Mouse (Mus musculus) thymus, postnatal 25 days (tissue): ENCODE data around the gene Fgd5.
"Not testable (repeated sequence)": the region's sequence is repeated elsewhere in the genome, so short reads cannot be mapped to it uniquely, and the experiment has no call there.

ENCODE experiments used
- DNase-seq: peaks from one replicate; pipeline ENCODE4 v3.0.0; 2022

The Fgd5 gene

DNA sequence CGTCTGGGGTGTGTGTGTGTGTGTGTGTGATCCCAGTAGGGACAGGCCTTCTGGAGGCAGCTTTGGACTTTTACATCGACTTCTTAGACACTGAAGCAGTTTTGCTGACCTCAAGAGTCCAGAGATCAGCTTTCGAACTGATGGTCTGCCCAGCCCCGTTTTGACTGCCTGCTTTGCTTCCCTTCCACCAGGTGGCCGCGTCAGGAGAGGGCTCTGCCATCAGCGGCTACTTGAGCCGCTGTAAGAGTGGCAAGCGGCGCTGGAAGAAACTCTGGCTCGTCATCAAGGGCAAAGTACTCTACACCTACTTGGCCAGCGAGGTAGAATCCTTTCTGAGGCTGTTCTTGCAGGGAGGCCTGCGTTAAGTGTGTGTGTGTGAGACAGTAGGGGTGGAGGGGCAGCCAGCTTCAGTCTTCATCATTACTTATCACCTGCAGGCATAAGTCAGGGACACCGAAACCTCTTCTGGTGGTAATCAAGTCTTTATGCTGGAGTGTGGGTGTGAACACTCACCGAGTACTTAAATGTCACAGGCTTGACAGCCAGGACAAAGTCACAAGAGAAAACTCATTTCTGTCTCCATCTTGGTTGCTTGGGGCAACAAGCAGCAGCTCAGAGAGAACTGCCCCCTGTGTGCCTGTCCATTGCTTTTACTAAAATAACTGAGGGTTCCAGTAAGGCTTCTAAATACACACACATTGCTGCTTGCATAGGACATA, 92.6 kb downstream of the Fgd5 start:
- no peak for DNase-seq

GRCm38 (mm10) chr6:92080730-92081129, 102.1 kb downstream of the Fgd5 start:
- no peak for DNase-seq

DNA sequence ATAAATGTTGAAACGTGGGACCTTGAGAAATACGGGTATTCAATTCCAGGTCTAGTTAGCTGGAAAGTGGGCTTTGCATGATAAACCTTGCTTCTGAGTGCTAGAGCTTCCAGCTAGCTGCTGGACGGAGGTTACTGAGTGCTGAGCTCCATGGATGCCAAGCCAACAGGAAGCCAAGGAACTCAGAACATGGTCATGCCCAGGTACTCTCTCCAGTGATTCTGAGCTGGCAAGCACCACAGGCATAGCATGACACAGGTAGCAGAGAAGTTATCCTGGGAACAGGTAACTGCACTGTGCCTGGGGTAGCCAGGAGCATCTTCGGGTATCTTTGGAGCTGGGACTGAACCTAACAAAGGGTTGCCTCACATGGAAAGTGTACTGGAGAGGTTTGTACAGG, 104.1 kb downstream of the Fgd5 start:
- no peak for DNase-seq

DNA sequence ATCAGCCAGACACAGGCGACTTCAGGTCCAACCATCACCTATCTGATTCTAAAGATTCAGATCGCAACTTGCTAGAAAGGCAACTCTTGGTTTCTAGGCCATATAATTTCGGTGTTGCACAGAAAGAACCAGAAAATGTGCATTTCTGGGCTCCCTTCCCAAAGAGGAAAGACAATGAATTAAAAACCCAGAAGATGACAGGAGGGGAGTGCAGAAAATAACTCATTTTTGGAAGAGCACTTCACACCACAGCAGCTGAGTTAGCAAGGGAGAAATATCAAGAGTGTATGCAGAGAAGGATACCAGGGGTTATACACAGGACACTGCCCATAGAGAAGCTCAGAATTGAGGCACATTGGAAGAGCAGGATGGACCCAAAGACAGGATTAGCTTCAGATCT, 106.3 kb downstream of the Fgd5 start:
- DNase-seq: no peak

DNA sequence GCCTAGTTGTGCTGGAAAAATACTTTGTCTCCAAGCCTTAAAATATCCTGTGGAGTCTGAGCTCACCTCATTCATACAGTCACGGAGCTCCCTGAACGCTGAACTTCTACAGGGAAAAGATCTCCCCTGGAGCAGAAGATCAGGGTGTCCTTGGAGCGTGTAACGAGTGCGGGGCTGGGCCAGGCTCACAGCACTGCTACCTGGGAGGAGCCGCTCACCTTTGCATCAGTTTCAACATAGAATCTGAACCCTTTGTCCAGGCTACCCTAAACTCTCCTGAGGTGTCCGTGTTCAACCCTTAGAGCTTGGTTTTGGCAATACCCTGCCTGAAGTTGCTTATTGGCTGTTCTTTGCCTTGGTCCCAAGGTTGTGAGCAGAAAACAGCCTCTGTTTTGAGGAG, 110.5 kb downstream of the Fgd5 start:
- DNase-seq: not testable (repeated sequence)

GRCm38 (mm10) chr6:92089982-92090381, 111.3 kb downstream of the Fgd5 start:
- no peak for DNase-seq

- DNase-seq: no peak
Observed at GRCm38 (mm10) chr6:92090497-92090896, 111.8 kb downstream of the Fgd5 start.

GRCm38 (mm10) chr6:92091130-92091591, 112.5 kb downstream of the Fgd5 start, which contains the start of gene Nr2c2:
Gene Nr2c2 (plus strand): TSS chr6:92091390.
- DNase-seq: peak; percentile 90

GRCm38 (mm10) chr6:92091767-92092489, 113.2 kb downstream of the Fgd5 start:
- DNase-seq: peak; percentile 100

- DNase-seq: no peak
Observed at GRCm38 (mm10) chr6:92092737-92093136, 114.1 kb downstream of the Fgd5 start.

- DNase-seq: no peak
Observed at GRCm38 (mm10) chr6:92093869-92094268, 115.2 kb downstream of the Fgd5 start.

DNA sequence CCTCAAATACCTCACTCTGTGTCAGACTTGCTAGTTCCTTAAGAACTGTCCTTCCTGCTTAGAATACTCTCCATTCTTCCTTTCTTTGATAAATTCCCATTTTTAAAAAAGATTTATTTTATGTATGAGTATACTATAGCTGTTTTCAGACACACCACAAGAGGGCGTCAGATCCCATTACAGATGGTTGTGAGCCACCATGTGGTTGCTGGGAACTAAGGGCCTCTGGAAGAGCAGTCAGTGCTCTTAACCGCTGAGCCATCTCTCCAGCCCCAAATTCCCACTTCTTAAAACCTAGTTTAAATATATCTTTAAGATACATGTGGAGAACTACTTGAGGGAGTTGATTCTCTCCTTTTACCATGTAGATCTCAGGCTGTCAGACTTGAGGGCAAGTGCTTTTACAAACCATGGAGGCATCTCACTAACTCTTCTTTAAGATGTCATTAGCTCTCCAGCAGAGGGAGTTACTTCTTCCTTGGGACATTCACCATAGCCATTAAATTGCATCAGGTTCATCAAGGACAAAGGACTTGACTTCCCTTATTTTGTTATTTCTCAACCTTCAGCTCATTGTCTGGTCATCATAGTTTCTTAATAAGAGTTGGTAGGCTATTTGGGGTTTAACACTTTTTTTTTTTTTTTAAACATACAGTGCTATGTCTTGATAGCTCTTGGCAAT, 122.1 kb downstream of the Fgd5 start:
- no peak for DNase-seq

DNA sequence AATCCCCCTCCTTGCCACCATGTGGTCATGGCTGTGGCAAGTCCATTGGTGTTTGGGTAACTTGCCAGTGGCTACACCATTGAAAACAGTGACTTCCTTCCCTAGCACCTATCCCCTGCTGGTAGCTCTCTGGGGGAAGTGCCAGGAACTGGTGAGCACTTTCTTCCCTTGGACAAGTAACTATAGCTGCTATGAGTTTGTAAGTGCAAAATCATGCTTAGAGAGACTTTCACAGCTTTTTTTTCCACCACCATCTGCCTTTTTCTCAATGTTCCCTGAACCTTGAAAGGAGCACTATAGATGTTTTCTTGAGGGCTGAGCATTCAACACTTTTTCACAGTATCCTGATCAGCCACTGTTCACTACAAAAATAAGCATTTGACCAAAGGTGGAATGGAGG, 145.9 kb downstream of the Fgd5 start:
- DNase-seq: no peak
